6 mouse cellular contexts compared by ENCODE assay signal in genomic region chr2:122483787-122484186, GRCm38 (mm10). TPM values are rescaled to one million over a fixed set of nuclear protein-coding genes. Genes with fewer than 3 reads are reported as not detected.
"Had no signal": no experiment of that assay in that cellular context is flagged by ENCODE, and none has a peak within 500 bp of the region (broad histone marks: within the 10 kb centered on the region; RNA-seq: fewer than 3 reads in every experiment).

No protein-coding gene starts in this region.

RNA-seq across cellular contexts. Expression of gene Gm14085, which starts 1.0 kb away (rescaled TPM):
- total RNA-seq: left cerebral cortex, postnatal 10 days; left cerebral cortex, postnatal 14 days; left cerebral cortex, postnatal 36 days; liver, adult 2 months had no signal

RNA-seq across cellular contexts. Expression of gene Slc28a2, which starts 57.5 kb away (rescaled TPM):
- total RNA-seq: left cerebral cortex, postnatal 14 days; left cerebral cortex, postnatal 25 days; midbrain, postnatal 0 days had no signal
